Mouse (Mus musculus) small intestine, adult 2 months (tissue): Measurements from ENCODE around the gene Abcb10. TPM values are rescaled to one million over a fixed set of nuclear protein-coding genes. Genes with fewer than 3 reads are reported as not detected.

Source experiments
- H3K27ac ChIP-seq: fragments of 200-500 bp; 2 replicates; pipeline ENCODE4 v1.5.1; 2012; ENCODE audit warnings: low read depth, low read length, control low read depth, inconsistent platforms; ENCODE audit not compliant: insufficient read depth
- H3K27me3 ChIP-seq: fragments of 200-500 bp; 2 replicates; pipeline ENCODE4 v1.6.1; 2012; ENCODE audit warnings: mild to moderate bottlenecking, moderate library complexity, low read length, inconsistent platforms; ENCODE audit not compliant: control insufficient read depth, insufficient read depth
- H3K36me3 ChIP-seq: fragments of 200-500 bp; 2 replicates; pipeline ENCODE4 v1.6.1; 2012; ENCODE audit warnings: mild to moderate bottlenecking, low read length, control low read depth, inconsistent platforms; ENCODE audit not compliant: control insufficient read depth, insufficient read depth
- H3K4me1 ChIP-seq: fragments of 200-500 bp; 2 replicates; pipeline ENCODE4 v1.6.1; 2012; ENCODE audit warnings: low read length, inconsistent platforms, mixed read lengths; ENCODE audit not compliant: control insufficient read depth, insufficient read depth, insufficient read length
- H3K4me3 ChIP-seq: fragments of 200-500 bp; 2 replicates; pipeline ENCODE4 v1.5.1; 2012; ENCODE audit warnings: low read depth, mild to moderate bottlenecking, control low read depth, inconsistent platforms, low read length, moderate library complexity
- CTCF ChIP-seq: fragments of 200-500 bp; IDR thresholded peaks from 2 replicates; pipeline ENCODE4 v1.5.1; 2012; ENCODE audit warnings: low read depth, mild to moderate bottlenecking, control low read depth, inconsistent platforms, low read length, moderate library complexity, mixed read lengths; ENCODE audit not compliant: insufficient replicate concordance, insufficient read length; ENCODE audit errors: extremely low read depth
- POLR2A ChIP-seq: fragments of 200-500 bp; IDR thresholded peaks from 2 replicates; pipeline ENCODE4 v1.6.1; 2012; ENCODE audit warnings: low read depth, mild to moderate bottlenecking, control low read depth, inconsistent platforms, low read length, moderate library complexity
- WGBS: fragments of 180-500 bp; shearing (Covaris S2); methylation state at CpG from one replicate; pipeline ENCODE4 v1.1.7; 2018; 5-methylcytosine and 5-hydroxymethylcytosine counted together
- polyA plus RNA-seq: library from polyadenylated mRNA; depleted of rRNA; stranded (reverse); fragments of >200 nt; gene quantifications from 2 replicates; pipeline ENCODE4 v1.2.3, GENCODE M21; 2012

Abcb10 gene
- polyA plus RNA-seq, 1 experiment: 18.2 TPM

- peaks cover 21% of the 10 kb centered on the region for H3K36me3 ChIP-seq
Observed at GRCm38 (mm10) chr8:123948942-123949685, 33.8 kb downstream of the Abcb10 start, which contains the start of gene Nup133. Gene Nup133, minus strand, starts transcription at chr8:123949265.

GRCm38 (mm10) chr8:123929026-123929425 is 53.9 kb downstream of the Abcb10 start:
- peaks cover 26% of the 10 kb centered on the region for H3K36me3 ChIP-seq
- H3K27me3 ChIP-seq: no peaks in the 10 kb centered on the region
- WGBS: 77% methylated on average over 7 of the region's 7 CpGs
- H3K27ac ChIP-seq: no peak overlapping the region
- H3K4me3 ChIP-seq: no peak overlapping the region
- no peaks in the 10 kb centered on the region for H3K4me1 ChIP-seq
- TF ChIP-seq POLR2A (no peak), CTCF (no peak)

More at GRCm38 (mm10) chr8:123948942-123949685, 33.8 kb downstream of the Abcb10 start, which contains the start of gene Nup133:
- TF ChIP-seq POLR2A (no peak), CTCF (no peak)
- Histone ChIP-seq H3K27me3 (no peaks in the 10 kb centered on the region), H3K4me1 (peaks cover 3% of the 10 kb centered on the region; the same call in 1 of the 2 replicates), H3K4me3 (peak within 1 kb of the TSS; percentile 98), H3K27ac (peak within 1 kb of the TSS; percentile 75)
- WGBS: under 1% methylated on average over 77 of the region's 77 CpGs

- TF ChIP-seq CTCF (no peak), POLR2A (no peak)
- Histone ChIP-seq H3K4me1 (no peaks in the 10 kb centered on the region), H3K27ac (no peak overlapping the region), H3K36me3 (peaks cover 25% of the 10 kb centered on the region), H3K27me3 (no peaks in the 10 kb centered on the region), H3K4me3 (no peak overlapping the region)
- 86% methylated on average over 3 of the region's 3 CpGs for WGBS
Observed at GRCm38 (mm10) chr8:123925671-123926070, 57.3 kb downstream of the Abcb10 start.

- 8% methylated on average over 2 of the region's 2 CpGs for WGBS
- H3K4me1 ChIP-seq: no peaks in the 10 kb centered on the region
- H3K27ac ChIP-seq: no peak overlapping the region
- no peak overlapping the region for H3K4me3 ChIP-seq
- H3K36me3 ChIP-seq: peaks cover 28% of the 10 kb centered on the region
- H3K27me3 ChIP-seq: no peaks in the 10 kb centered on the region
- TF ChIP-seq POLR2A: no peak
- TF ChIP-seq CTCF: peak; percentile 83; the same call in 1 of the 2 replicates
Observed at GRCm38 (mm10) chr8:123924719-123925118, 58.2 kb downstream of the Abcb10 start.

- H3K36me3 ChIP-seq: peaks cover 43% of the 10 kb centered on the region
Observed at GRCm38 (mm10) chr8:123914635-123915034, 68.3 kb downstream of the Abcb10 start.

GRCm38 (mm10) chr8:123912265-123912664 is 70.7 kb downstream of the Abcb10 start:
- Histone ChIP-seq H3K27me3 (no peaks in the 10 kb centered on the region), H3K4me3 (no peak overlapping the region), H3K27ac (no peak overlapping the region), H3K4me1 (no peaks in the 10 kb centered on the region), H3K36me3 (peaks cover 45% of the 10 kb centered on the region)
- WGBS: 96% methylated on average over 4 of the region's 4 CpGs
- TF ChIP-seq CTCF (no peak), POLR2A (no peak)

More at GRCm38 (mm10) chr8:123914635-123915034, 68.3 kb downstream of the Abcb10 start:
- no peak overlapping the region for H3K27ac ChIP-seq
- TF ChIP-seq POLR2A: no peak
- TF ChIP-seq CTCF: no peak
- 95% methylated on average over 3 of the region's 3 CpGs for WGBS
- H3K4me1 ChIP-seq: no peaks in the 10 kb centered on the region
- no peak overlapping the region for H3K4me3 ChIP-seq
- H3K27me3 ChIP-seq: no peaks in the 10 kb centered on the region

- TF ChIP-seq POLR2A: no peak
- Histone ChIP-seq H3K4me1 (no peaks in the 10 kb centered on the region), H3K4me3 (no peak overlapping the region), H3K27me3 (no peaks in the 10 kb centered on the region), H3K36me3 (peaks cover 34% of the 10 kb centered on the region), H3K27ac (no peak overlapping the region)
- 95% methylated on average over 6 of the region's 6 CpGs for WGBS
Observed at GRCm38 (mm10) chr8:123907604-123908003, 75.3 kb downstream of the Abcb10 start.
